In genomic region chr14:34077222-34077621, GRCm38 (mm10) we compare ENCODE assay signal across 1 mouse cellular context.
A peak's percentile ranks its signal among the peaks of the same experiment; 100 is the strongest.
TF ChIP-seq lines count a peak whose summit lies in the region.

No protein-coding gene starts in this region.

TF ChIP-seq in CH12.LX, 34 proteins besides CTCF, POLR2A, EP300 and RAD21 (continued from another document):
- TF ChIP-seq NRF1 (IDR thresholded peaks at IDR 0.05; ENCODE audit: low read depth, low read length) (no peak), MYC (IDR thresholded peaks at IDR 0.05; ENCODE audit: low read depth, low read length) (0 out of 2 replicates have a peak, but pooled peaks have one; percentile 43)
TF ChIP-seq in CH12.LX: peak in this region for 2.
